Mouse (Mus musculus): ENCODE data around the gene Ercc6.

DNA sequence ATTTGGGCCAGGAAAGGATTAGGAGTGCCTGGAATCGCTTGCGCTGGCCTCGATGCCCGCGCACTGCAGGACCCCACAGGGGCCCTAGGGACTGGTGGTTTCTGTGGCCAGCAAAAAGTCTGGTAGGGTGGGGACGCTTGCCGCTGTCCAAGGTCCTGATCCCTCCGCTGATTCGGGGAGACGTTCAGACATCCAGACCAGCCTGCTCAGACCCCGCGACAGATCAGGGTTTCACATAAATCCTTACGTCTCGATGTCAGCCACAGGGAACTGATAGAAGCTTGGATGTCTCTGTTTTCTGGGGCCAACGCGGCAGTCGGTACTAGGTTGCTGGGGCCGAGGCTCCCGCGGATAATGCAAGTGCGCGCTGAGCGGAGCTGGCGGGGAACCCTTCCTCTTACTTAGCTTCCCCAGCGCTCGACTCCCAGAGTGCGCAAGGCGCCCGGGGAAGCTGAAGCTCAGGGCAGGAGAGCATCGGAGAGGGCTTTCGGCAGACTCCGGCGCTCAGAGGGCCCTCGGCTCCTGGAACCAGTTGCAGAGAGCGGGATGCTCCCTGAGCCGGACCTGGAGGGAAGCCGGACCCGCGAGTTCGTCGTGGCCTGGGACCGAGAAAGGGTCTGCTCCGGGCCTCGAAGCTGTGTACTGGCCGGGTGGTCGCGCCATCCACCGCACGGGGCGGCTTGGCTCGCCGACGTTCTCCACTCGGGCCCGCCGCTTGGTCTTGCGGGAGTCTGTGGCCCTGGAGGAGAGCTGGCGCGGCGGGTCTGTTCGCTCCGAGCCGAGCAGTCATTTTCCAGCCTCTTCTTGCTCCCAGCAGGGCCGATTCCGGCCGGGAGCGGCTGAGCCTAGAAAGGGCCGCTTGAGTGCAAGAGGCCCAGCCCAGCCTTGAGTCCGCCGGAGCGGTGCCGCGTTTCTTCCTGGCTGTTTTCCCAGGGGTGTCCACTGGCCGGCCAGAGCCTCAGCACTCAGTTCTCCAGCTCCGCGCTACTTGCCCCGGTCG, 84.2 kb downstream of the Ercc6 start:
- TF ChIP-seq CTCF (IDR thresholded peaks at IDR 0.05; ENCODE audit: insufficient read depth, low read depth, low read length) (no peak), POLR2A (IDR thresholded peaks at IDR 0.05; ENCODE audit: insufficient read depth, low read depth, low read length) (no peak)

Measured in olfactory bulb, adult 2 months (tissue).